Mouse (Mus musculus): ENCODE results near the gene Gga2.

GRCm38 (mm10) chr7:121946196-121946595 is 74.8 kb downstream of the Gga2 start:
- TF ChIP-seq CTCF (IDR thresholded peaks at IDR 0.05; ENCODE audit: low read depth, low read length) (no peak), GATA1 (IDR thresholded peaks at IDR 0.05; ENCODE audit: borderline replicate concordance, low read length) (no peak), TAL1 (conservative IDR thresholded peaks at IDR 0.05; ENCODE audit: low read depth, low read length) (no peak), GATA2 (IDR thresholded peaks at IDR 0.05; ENCODE audit: borderline replicate concordance, low read depth, low read length) (no peak)
